Mouse (Mus musculus): ENCODE data around the gene Tbc1d13.

DNA sequence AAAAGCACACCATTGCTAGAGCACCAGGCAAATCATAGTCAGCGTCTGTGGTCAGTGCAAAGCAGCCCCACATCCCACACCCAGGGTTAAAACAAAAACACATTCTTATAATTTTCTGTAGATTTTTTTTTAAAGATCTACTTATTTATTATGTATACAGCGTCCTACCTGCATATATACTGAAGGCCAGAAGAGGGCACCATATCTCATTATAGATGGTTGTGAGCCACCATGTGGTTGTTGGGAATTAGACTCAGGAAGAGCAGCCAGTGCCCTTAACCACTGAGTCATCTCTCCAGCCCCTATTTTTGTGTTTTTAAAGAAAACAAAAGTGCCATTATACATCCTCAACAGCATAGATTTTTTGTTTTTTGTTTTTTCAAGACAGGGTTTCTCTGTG, 4.8 kb upstream of the Tbc1d13 start:
- no peak for TF ChIP-seq CTCF (IDR thresholded peaks at IDR 0.05; ENCODE audit: control insufficient read depth, insufficient read depth, insufficient replicate concordance, low read depth, low read length)
- no peak for TF ChIP-seq POLR2A (IDR thresholded peaks at IDR 0.05; ENCODE audit: control insufficient read depth, low read depth, low read length)
